Mouse (Mus musculus) effector memory CD4-positive, alpha-beta T cell, adult 5 months (primary cell): ENCODE data around the gene Pcolce. TPM values are rescaled to one million over a fixed set of nuclear protein-coding genes. Genes with fewer than 3 reads are reported as not detected.

ENCODE experiments used
- polyA plus RNA-seq: library from polyadenylated mRNA; unstranded; fragments of 100-300 nt; shearing (Covaris generic); gene quantifications from one replicate; pipeline ENCODE4 v1.2.1, GENCODE M21; 2017

Pcolce gene
- polyA plus RNA-seq = 0.59 TPM

DNA sequence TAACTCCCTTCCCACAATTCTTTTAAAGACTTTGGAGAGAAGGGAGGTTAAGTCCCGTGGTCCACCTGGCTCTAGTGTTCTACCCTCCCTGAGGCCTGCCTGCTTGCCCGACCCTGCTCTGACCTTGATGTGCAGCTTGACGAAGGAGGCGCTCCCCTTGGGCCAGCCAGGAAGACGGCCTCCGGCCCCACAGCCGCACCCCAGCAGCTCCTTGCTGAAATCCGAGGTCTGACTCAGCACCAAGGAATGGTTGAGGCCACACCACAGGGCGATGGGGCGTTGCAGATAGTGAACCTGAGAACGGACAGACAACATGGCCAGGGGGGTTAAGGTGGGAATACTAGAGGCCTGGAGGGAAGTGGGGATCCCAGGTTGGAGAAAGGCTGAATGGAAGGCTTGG lies at the start of gene Pcolce:
Pcolce (minus strand) TSS at position 235 of the 400 bp plus-strand sequence.

DNA sequence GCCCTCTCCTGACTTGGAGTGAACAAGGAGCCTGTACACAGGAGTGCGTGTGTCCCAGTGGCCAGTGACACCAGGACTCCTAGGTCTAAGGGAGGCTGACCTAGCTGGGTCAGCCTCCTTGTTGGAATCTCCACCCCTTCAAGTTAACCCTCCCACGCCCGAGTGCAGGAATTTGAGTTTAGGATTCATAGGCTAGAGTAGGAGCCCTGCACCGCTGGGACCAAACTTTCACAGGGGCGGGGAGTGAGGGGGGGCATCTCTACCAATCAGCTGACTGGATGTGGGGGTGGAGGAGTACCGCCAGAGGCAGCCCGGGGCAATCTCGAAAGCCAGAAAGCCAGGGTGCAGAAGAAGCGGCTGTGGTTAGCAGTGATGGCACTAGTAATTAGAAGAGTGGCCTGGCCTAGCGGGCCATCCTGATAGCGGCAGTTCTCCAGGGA lies 32.1 kb upstream of the Pcolce start, which contains the start of gene Irs3:
Irs3 (minus strand) TSS at position 63 of the 440 bp plus-strand sequence.

DNA sequence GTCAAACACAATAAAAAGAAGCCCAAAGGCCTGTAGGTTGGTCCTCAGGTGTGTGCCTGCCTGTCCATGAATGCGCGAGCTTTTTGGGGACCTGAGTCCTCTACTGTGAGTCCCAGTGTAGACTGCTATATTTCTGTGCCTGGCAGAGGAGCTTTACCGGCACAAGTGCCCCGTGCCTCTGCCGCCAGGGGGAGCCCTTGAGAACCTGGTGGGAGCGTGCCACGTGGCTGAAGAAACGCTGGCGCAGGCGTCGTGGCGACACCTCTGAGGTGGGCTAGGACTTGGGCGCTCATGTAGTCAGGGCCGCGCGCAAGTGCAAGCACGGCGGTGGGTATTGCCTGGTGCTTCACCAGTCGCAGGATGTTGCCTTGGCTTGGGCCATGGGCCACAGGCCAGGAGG lies 27.5 kb upstream of the Pcolce start, which contains the start of gene Sap25:
Sap25 (plus strand) TSS at position 281 of the 400 bp plus-strand sequence.

DNA sequence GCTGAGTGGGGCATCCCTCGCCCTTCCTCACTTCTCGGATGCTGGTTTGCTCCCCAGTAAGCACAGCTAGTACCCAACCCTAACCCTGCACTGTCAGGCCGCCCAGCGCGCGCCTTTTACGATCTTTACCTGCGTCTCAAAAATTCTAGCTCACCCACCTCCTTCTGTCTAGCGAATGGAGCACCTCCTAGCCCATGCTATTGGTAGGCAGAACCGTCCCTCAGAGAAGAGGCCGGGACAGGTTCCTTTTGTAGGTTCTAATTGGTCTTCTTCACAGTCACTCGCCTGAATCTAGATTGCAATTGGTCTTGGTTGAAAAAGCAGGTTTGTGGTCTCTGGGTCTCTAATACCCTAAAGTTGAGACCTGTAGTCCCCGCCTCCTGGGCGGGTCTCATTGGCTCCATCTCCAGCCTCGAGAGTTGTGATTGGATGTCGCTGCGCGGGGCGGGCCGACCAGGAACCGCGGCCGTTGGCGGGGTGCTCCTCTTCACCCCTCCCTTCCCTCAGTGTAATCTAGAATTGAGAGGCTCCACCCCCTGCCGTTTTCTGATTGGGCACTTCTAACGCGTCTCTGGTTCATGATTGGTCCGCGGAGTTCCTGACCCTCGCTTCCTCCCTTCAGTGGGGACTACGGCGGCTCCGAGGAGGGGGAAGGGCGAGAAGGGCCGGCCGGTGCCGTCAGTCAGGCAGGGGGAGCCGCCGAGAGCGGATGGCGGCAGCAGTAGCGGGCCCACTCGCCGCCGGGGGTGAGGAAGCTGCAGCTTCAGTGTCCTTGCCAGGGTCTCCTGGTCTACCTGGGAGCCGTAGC lies 15.1 kb upstream of the Pcolce start, which contains the start of the genes Fbxo24, Lrch4 and Gm20605:
Fbxo24 (minus strand) TSS at position 505 of the 808 bp plus-strand sequence.
Lrch4 (plus strand) TSS at position 624 of the 808 bp plus-strand sequence.
Gm20605 (plus strand) TSS at position 678 of the 808 bp plus-strand sequence.

DNA sequence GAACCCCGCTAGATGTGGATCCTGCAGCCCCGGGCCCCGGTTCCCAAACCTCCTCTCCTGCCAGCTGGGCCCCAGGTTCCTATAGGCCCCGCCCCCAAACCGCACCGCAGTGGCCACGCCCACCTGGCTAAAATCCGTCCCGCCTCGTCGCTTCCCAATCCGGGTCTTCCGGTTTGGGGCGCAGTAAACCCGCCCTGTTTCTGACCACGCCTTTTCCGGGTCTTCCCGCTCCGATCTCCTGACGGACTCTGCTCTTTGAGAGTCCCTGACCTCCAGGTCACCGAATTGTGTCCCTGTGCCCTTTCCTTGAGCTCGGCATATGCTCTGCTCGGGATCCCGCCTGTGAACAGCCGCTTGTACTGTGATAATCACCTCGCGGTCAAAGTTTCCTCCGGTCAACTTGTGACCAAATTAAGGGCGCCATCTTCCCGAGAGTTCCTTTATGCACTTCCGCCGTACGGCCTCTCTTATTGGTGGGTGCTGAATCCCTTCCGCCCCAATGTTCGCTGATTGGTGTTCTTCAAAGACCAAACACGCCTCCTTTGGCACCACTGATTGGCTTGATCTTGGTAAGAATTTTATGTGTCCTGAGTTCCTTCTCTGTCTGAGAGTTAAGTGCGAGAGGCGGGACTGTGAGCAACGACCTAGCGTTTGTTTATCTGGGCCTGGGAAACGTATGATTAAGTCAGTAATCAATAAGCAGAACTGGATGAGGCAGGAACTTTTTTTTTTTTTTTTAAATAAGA lies 12.8 kb downstream of the Pcolce start, which contains the start of gene Mospd3:
Mospd3 (minus strand) TSS at position 440 of the 746 bp plus-strand sequence.

DNA sequence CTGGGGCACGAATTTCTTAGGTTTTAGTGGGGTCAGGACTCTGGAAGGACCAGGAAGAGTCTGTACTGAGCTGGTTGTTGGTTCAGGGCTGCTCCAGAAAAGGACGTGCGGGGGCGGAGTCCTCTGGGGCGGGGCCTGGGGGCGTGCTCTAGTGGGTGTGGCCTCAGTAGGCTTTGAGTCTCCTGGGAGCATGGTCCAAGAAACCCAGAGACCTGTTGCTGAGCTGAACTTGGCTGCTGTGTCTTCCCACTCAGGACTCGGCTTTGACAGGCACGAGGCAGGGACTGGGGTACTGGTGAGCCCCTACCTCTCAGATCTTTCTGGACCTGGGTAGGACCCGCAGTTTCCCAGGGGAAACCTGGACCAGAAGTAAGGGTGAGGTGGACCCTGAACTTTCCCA lies 43.9 kb downstream of the Pcolce start, which contains the start of gene Tfr2:
Tfr2 (plus strand) TSS at position 176 of the 400 bp plus-strand sequence.

Other genes with a start within 250 kb of the Pcolce start
- gene Zan, start 136.7 kb downstream of the Pcolce start, polyA plus RNA-seq = 0.09 TPM
- gene Pop7, start 111.3 kb downstream of the Pcolce start, polyA plus RNA-seq = 23.4 TPM
- 20.3 TPM for gene Gigyf1, start 95.2 kb downstream of the Pcolce start, polyA plus RNA-seq
- gene Epo, start 80.5 kb downstream of the Pcolce start, polyA plus RNA-seq = not detected
- 247 TPM for gene Gnb2, start 80.3 kb downstream of the Pcolce start, polyA plus RNA-seq
- gene Actl6b, start 60.3 kb downstream of the Pcolce start, polyA plus RNA-seq = not detected
- gene Tfr2, start 43.9 kb downstream of the Pcolce start, polyA plus RNA-seq = not detected
- gene Mospd3, start 12.7 kb downstream of the Pcolce start, polyA plus RNA-seq = 47.7 TPM
- not detected for gene Fbxo24, start 15.2 kb upstream of the Pcolce start, polyA plus RNA-seq
- 214 TPM for gene Lrch4, start 15.3 kb upstream of the Pcolce start, polyA plus RNA-seq
- 36.7 TPM for gene Gm20605, start 15.4 kb upstream of the Pcolce start, polyA plus RNA-seq
- 60.5 TPM for gene Sap25, start 27.6 kb upstream of the Pcolce start, polyA plus RNA-seq
- not detected for gene Irs3, start 31.9 kb upstream of the Pcolce start, polyA plus RNA-seq
- 16.2 TPM for gene Agfg2, start 70.9 kb upstream of the Pcolce start, polyA plus RNA-seq
- 0.52 TPM for gene Nyap1, start 127.8 kb upstream of the Pcolce start, polyA plus RNA-seq
- 156 TPM for gene Tsc22d4, start 131.9 kb upstream of the Pcolce start, polyA plus RNA-seq
- gene Ppp1r35, start 165.1 kb upstream of the Pcolce start, polyA plus RNA-seq = 51.7 TPM
- gene Mepce, start 173.9 kb upstream of the Pcolce start, polyA plus RNA-seq = 69.2 TPM
- 11.0 TPM for gene Zcwpw1, start 174.0 kb upstream of the Pcolce start, polyA plus RNA-seq
- 0.32 TPM for gene Pilra, start 222.5 kb upstream of the Pcolce start, polyA plus RNA-seq
- gene Pilrb1, start 244.3 kb upstream of the Pcolce start, polyA plus RNA-seq = not detected